Mouse (Mus musculus) left cerebral cortex, postnatal 36 days (tissue): ENCODE measurements around the gene Syt13. TPM values are rescaled to one million over a fixed set of nuclear protein-coding genes. Genes with fewer than 3 reads are reported as not detected.
A peak's percentile ranks its signal among the peaks of the same experiment; 100 is the strongest.

Experiments
- DNase-seq, 2 experiments: peaks; one replicate each; pipeline ENCODE4 v3.0.0; 2021 to 2022; ENCODE audit warnings: low spot score in 2 of 2, mixed read lengths in 1 of 2
- intact Hi-C: fragments of 180-260 bp; cut with DNase I; formaldehyde crosslinking; loops from one replicate; pipeline ENCODE4 v1.15.1; 2025
- total RNA-seq, 2 experiments: library from RNA; stranded (reverse); gene quantifications; 2 replicates each; pipeline ENCODE4 v1.2.3; 2021

Gene Syt13
- total RNA-seq, 2 experiments from 2014 or later: 174 to 218 TPM

- intact Hi-C loops: loop anchor here (5.0 kb wide), 1 partner anchor 36 kb away; the partner anchor contains the start of gene Syt13
- DNase-seq: no peak
These were observed 38.6 kb downstream of the Syt13 start for GRCm38 (mm10) chr2:92953450-92953849.

GRCm38 (mm10) chr2:92954404-92955114 lies 39.7 kb downstream of the Syt13 start:
- peak; percentile 72 to 80 for DNase-seq
- intact Hi-C loops: loop anchor here (2.0 to 5.0 kb wide), 2 partner anchors 37 to 50 kb away; partner anchors contain the start of gene Syt13

GRCm38 (mm10) chr2:92956943-92957342 lies 42.0 kb downstream of the Syt13 start:
- DNase-seq: no peak
- intact Hi-C loops: no loop called here

GRCm38 (mm10) chr2:92958640-92959039 lies 43.7 kb downstream of the Syt13 start:
- DNase-seq: no peak
- intact Hi-C loops: no loop called here

- intact Hi-C loops: no loop called here
- no peak for DNase-seq
These were observed 49.4 kb downstream of the Syt13 start for GRCm38 (mm10) chr2:92964345-92964744.

- no peak for DNase-seq
- intact Hi-C loops: no loop called here
These were observed 51.4 kb downstream of the Syt13 start for GRCm38 (mm10) chr2:92966257-92966656.

GRCm38 (mm10) chr2:92967032-92967838 lies 52.3 kb downstream of the Syt13 start:
- intact Hi-C loops: no loop called here
- DNase-seq: no peak

GRCm38 (mm10) chr2:92967839-92968166 lies 52.9 kb downstream of the Syt13 start:
- intact Hi-C loops: no loop called here
- no peak for DNase-seq

GRCm38 (mm10) chr2:92971069-92971468 lies 56.2 kb downstream of the Syt13 start:
- intact Hi-C loops: no loop called here
- no peak for DNase-seq

GRCm38 (mm10) chr2:92971536-92971935 lies 56.6 kb downstream of the Syt13 start:
- intact Hi-C loops: no loop called here
- no peak for DNase-seq

GRCm38 (mm10) chr2:92972071-92972470 lies 57.2 kb downstream of the Syt13 start:
- intact Hi-C loops: no loop called here

GRCm38 (mm10) chr2:92973646-92974045 lies 58.7 kb downstream of the Syt13 start:
- intact Hi-C loops: no loop called here

More at GRCm38 (mm10) chr2:92972071-92972470, 57.2 kb downstream of the Syt13 start:
- no peak for DNase-seq

GRCm38 (mm10) chr2:92975031-92975790 lies 60.3 kb downstream of the Syt13 start:
- intact Hi-C loops: loop anchor here (5.0 kb wide), 1 partner anchor 72 kb away; the partner anchor contains the start of gene Prdm11

More at GRCm38 (mm10) chr2:92973646-92974045, 58.7 kb downstream of the Syt13 start:
- no peak for DNase-seq

GRCm38 (mm10) chr2:92980165-92980564 lies 65.3 kb downstream of the Syt13 start:
- intact Hi-C loops: no loop called here

More at GRCm38 (mm10) chr2:92975031-92975790, 60.3 kb downstream of the Syt13 start:
- DNase-seq: no peak

GRCm38 (mm10) chr2:92982591-92983272 lies 67.8 kb downstream of the Syt13 start:
- intact Hi-C loops: no loop called here
- DNase-seq: no peak

More at GRCm38 (mm10) chr2:92980165-92980564, 65.3 kb downstream of the Syt13 start:
- DNase-seq: no peak

GRCm38 (mm10) chr2:92983273-92983620 lies 68.3 kb downstream of the Syt13 start:
- DNase-seq: no peak
- intact Hi-C loops: no loop called here

GRCm38 (mm10) chr2:92984321-92985108 lies 69.6 kb downstream of the Syt13 start:
- intact Hi-C loops: no loop called here

GRCm38 (mm10) chr2:92985171-92985570 lies 70.3 kb downstream of the Syt13 start:
- DNase-seq: no peak
- intact Hi-C loops: no loop called here

More at GRCm38 (mm10) chr2:92984321-92985108, 69.6 kb downstream of the Syt13 start:
- DNase-seq: no peak

- DNase-seq: no peak
- intact Hi-C loops: no loop called here
These were observed 70.7 kb downstream of the Syt13 start for GRCm38 (mm10) chr2:92985600-92985999.
